Mouse (Mus musculus): Measurements from ENCODE around the gene Cacna1c. TPM values are rescaled to one million over a fixed set of nuclear protein-coding genes. Genes with fewer than 3 reads are reported as not detected.
A peak's percentile ranks its signal among the peaks of the same experiment; 100 is the strongest.

The Cacna1c gene
- polyA plus RNA-seq, 1 experiment from 2014 or later: 6.4 TPM

GRCm38 (mm10) chr6:119180188-119180587 is 16.0 kb downstream of the Cacna1c start:
- ATAC-seq (replicated peaks): no peak
- WGBS: 88% methylated on average over 2 of the region's 2 CpGs
- Histone ChIP-seq H3K27ac (replicated peaks) (no peak overlapping the region), H3K4me3 (no peak overlapping the region), H3K9ac (replicated peaks) (no peak overlapping the region), H3K4me2 (replicated peaks) (no peak overlapping the region), H3K27me3 (no peaks in the 10 kb centered on the region), H3K36me3 (peaks cover 6% of the 10 kb centered on the region; the same call in 1 of the 2 replicates), H3K4me1 (peaks cover 13% of the 10 kb centered on the region), H3K9me3 (no peaks in the 10 kb centered on the region)

GRCm38 (mm10) chr6:119177101-119177500 is 19.1 kb downstream of the Cacna1c start:
- no peak overlapping the region for H3K27ac ChIP-seq (replicated peaks)
- H3K4me3 ChIP-seq: no peak overlapping the region
- H3K9me3 ChIP-seq: no peaks in the 10 kb centered on the region
- H3K4me2 ChIP-seq (replicated peaks): no peak overlapping the region
- no peaks in the 10 kb centered on the region for H3K27me3 ChIP-seq
- 70% methylated on average over 8 of the region's 8 CpGs for WGBS
- no peak overlapping the region; the same call in 1 of the 2 replicates for H3K9ac ChIP-seq (replicated peaks)
- no peaks in the 10 kb centered on the region for H3K36me3 ChIP-seq
- peaks cover 17% of the 10 kb centered on the region for H3K4me1 ChIP-seq
- ATAC-seq (replicated peaks): no peak

GRCm38 (mm10) chr6:119176103-119176502 is 20.1 kb downstream of the Cacna1c start:
- Histone ChIP-seq H3K4me1 (peaks cover 17% of the 10 kb centered on the region), H3K27me3 (no peaks in the 10 kb centered on the region), H3K4me2 (replicated peaks) (peak overlapping the region; percentile 66), H3K4me3 (peak overlapping the region; percentile 70), H3K9me3 (no peaks in the 10 kb centered on the region), H3K9ac (replicated peaks) (peak overlapping the region; percentile 88; the same call in 1 of the 2 replicates), H3K36me3 (no peaks in the 10 kb centered on the region), H3K27ac (replicated peaks) (no peak overlapping the region)
- WGBS: 63% methylated on average over 7 of the region's 7 CpGs
- ATAC-seq (replicated peaks): no peak

GRCm38 (mm10) chr6:119175078-119175853 is 21.0 kb downstream of the Cacna1c start, which contains the start of gene Dcp1b:
Gene Dcp1b, plus strand, starts transcription at chr6:119175253.
- Histone ChIP-seq H3K4me2 (replicated peaks) (peak within 1 kb of the TSS; percentile 66), H3K27ac (replicated peaks) (peak within 1 kb of the TSS; percentile 88), H3K36me3 (no peaks in the 10 kb centered on the region), H3K27me3 (no peaks in the 10 kb centered on the region), H3K9ac (replicated peaks) (peak within 1 kb of the TSS; percentile 88), H3K4me3 (peak within 1 kb of the TSS; percentile 70), H3K4me1 (peaks cover 17% of the 10 kb centered on the region), H3K9me3 (no peaks in the 10 kb centered on the region)
- peak; percentile 97 for ATAC-seq (replicated peaks)
- WGBS: under 1% methylated on average over 65 of the region's 65 CpGs

- Histone ChIP-seq H3K9me3 (no peaks in the 10 kb centered on the region), H3K4me3 (peak overlapping the region; percentile 70), H3K27ac (replicated peaks) (peak overlapping the region; percentile 88), H3K9ac (replicated peaks) (no peak overlapping the region), H3K27me3 (no peaks in the 10 kb centered on the region), H3K36me3 (no peaks in the 10 kb centered on the region), H3K4me1 (peaks cover 17% of the 10 kb centered on the region), H3K4me2 (replicated peaks) (peak overlapping the region; percentile 66)
- 57% methylated on average over 12 of the region's 12 CpGs for WGBS
- ATAC-seq (replicated peaks): no peak
Observed at GRCm38 (mm10) chr6:119174307-119175074, 21.7 kb downstream of the Cacna1c start.

- no peak for ATAC-seq (replicated peaks)
- no peaks in the 10 kb centered on the region for H3K9me3 ChIP-seq
Observed at GRCm38 (mm10) chr6:119165677-119166076, 30.5 kb downstream of the Cacna1c start.

GRCm38 (mm10) chr6:119145109-119145508 is 51.1 kb downstream of the Cacna1c start:
- H3K4me3 ChIP-seq: no peak overlapping the region
- 0 out of 2 replicates have a peak, but pooled peaks have one; percentile 23 for ATAC-seq (replicated peaks)
- no peaks in the 10 kb centered on the region for H3K4me1 ChIP-seq
- H3K27ac ChIP-seq (replicated peaks): peak overlapping the region; percentile 50
- no peaks in the 10 kb centered on the region for H3K36me3 ChIP-seq
- H3K27me3 ChIP-seq: no peaks in the 10 kb centered on the region
- WGBS: 69% methylated on average over 4 of the region's 4 CpGs
- H3K4me2 ChIP-seq (replicated peaks): no peak overlapping the region
- no peak overlapping the region for H3K9ac ChIP-seq (replicated peaks)
- H3K9me3 ChIP-seq: no peaks in the 10 kb centered on the region

More at GRCm38 (mm10) chr6:119165677-119166076, 30.5 kb downstream of the Cacna1c start:
- Histone ChIP-seq H3K27ac (replicated peaks) (no peak overlapping the region), H3K36me3 (no peaks in the 10 kb centered on the region), H3K27me3 (no peaks in the 10 kb centered on the region), H3K4me3 (no peak overlapping the region), H3K4me2 (replicated peaks) (no peak overlapping the region), H3K9ac (replicated peaks) (no peak overlapping the region), H3K4me1 (no peaks in the 10 kb centered on the region)

- H3K27ac ChIP-seq (replicated peaks): no peak overlapping the region
- WGBS: 86% methylated on average over 7 of the region's 7 CpGs
Observed at GRCm38 (mm10) chr6:119139561-119139960, 56.7 kb downstream of the Cacna1c start.

GRCm38 (mm10) chr6:119137768-119138167 is 58.5 kb downstream of the Cacna1c start:
- no peak overlapping the region for H3K27ac ChIP-seq (replicated peaks)
- 88% methylated on average over 10 of the region's 10 CpGs for WGBS
- no peak overlapping the region for H3K9ac ChIP-seq (replicated peaks)
- no peak overlapping the region for H3K4me3 ChIP-seq
- H3K36me3 ChIP-seq: no peaks in the 10 kb centered on the region
- no peak overlapping the region for H3K4me2 ChIP-seq (replicated peaks)
- no peaks in the 10 kb centered on the region for H3K4me1 ChIP-seq
- H3K27me3 ChIP-seq: no peaks in the 10 kb centered on the region
- no peaks in the 10 kb centered on the region for H3K9me3 ChIP-seq
- no peak for ATAC-seq (replicated peaks)

More at GRCm38 (mm10) chr6:119139561-119139960, 56.7 kb downstream of the Cacna1c start:
- ATAC-seq (replicated peaks): no peak
- H3K36me3 ChIP-seq: no peaks in the 10 kb centered on the region
- H3K9ac ChIP-seq (replicated peaks): no peak overlapping the region
- H3K4me2 ChIP-seq (replicated peaks): no peak overlapping the region
- H3K4me3 ChIP-seq: no peak overlapping the region
- no peaks in the 10 kb centered on the region for H3K9me3 ChIP-seq
- no peaks in the 10 kb centered on the region for H3K27me3 ChIP-seq
- H3K4me1 ChIP-seq: no peaks in the 10 kb centered on the region

GRCm38 (mm10) chr6:119132863-119133262 is 63.4 kb downstream of the Cacna1c start:
- no peak for ATAC-seq (replicated peaks)

GRCm38 (mm10) chr6:119132111-119132735 is 64.0 kb downstream of the Cacna1c start:
- ATAC-seq (replicated peaks): no peak
- WGBS: 64% methylated on average over 8 of the region's 8 CpGs
- H3K9ac ChIP-seq (replicated peaks): no peak overlapping the region

More at GRCm38 (mm10) chr6:119132863-119133262, 63.4 kb downstream of the Cacna1c start:
- H3K36me3 ChIP-seq: no peaks in the 10 kb centered on the region
- H3K9me3 ChIP-seq: no peaks in the 10 kb centered on the region
- H3K4me3 ChIP-seq: no peak overlapping the region
- WGBS: 95% methylated on average over 4 of the region's 4 CpGs
- H3K27ac ChIP-seq (replicated peaks): no peak overlapping the region
- H3K4me2 ChIP-seq (replicated peaks): no peak overlapping the region
- H3K27me3 ChIP-seq: no peaks in the 10 kb centered on the region
- H3K4me1 ChIP-seq: peaks cover 4% of the 10 kb centered on the region; the same call in 1 of the 2 replicates
- H3K9ac ChIP-seq (replicated peaks): no peak overlapping the region

More at GRCm38 (mm10) chr6:119132111-119132735, 64.0 kb downstream of the Cacna1c start:
- Histone ChIP-seq H3K4me2 (replicated peaks) (no peak overlapping the region), H3K36me3 (no peaks in the 10 kb centered on the region), H3K27me3 (no peaks in the 10 kb centered on the region), H3K4me3 (no peak overlapping the region), H3K27ac (replicated peaks) (no peak overlapping the region), H3K4me1 (peaks cover 4% of the 10 kb centered on the region; the same call in 1 of the 2 replicates), H3K9me3 (no peaks in the 10 kb centered on the region)

Measured in forebrain, embryonic 15.5 days (tissue).